Mouse (Mus musculus) urinary bladder, postnatal 4 days (tissue): Measurements from ENCODE around the gene Hoxa4.

Experiments
- DNase-seq, 2 experiments: peaks; one replicate each; pipeline ENCODE4 v3.0.0; 2021 to 2022; ENCODE audit warnings: low spot score in 2 of 2

Gene Hoxa4

GRCm38 (mm10) chr6:52152226-52153193 is 39.0 kb downstream of the Hoxa4 start:
- no peak for DNase-seq

GRCm38 (mm10) chr6:52151571-52151970 is 40.0 kb downstream of the Hoxa4 start:
- DNase-seq = no peak

GRCm38 (mm10) chr6:52150401-52150966 is 41.1 kb downstream of the Hoxa4 start:
- no peak for DNase-seq
